Mouse (Mus musculus): ENCODE measurements around the gene Emc10.

Gene Emc10

GRCm38 (mm10) chr7:44463056-44463425 is 33.3 kb downstream of the Emc10 start:
- DNase-seq (ENCODE audit: low spot score): no peak

- no peak for DNase-seq (ENCODE audit: low spot score)
Measured at GRCm38 (mm10) chr7:44462218-44463055, 33.9 kb downstream of the Emc10 start.

- no peak for DNase-seq (ENCODE audit: low spot score)
Measured at GRCm38 (mm10) chr7:44461503-44462217, 34.7 kb downstream of the Emc10 start.

- DNase-seq (ENCODE audit: low spot score): no peak
Measured at GRCm38 (mm10) chr7:44460767-44461502, 35.4 kb downstream of the Emc10 start.

GRCm38 (mm10) chr7:44460067-44460466 is 36.3 kb downstream of the Emc10 start:
- DNase-seq (ENCODE audit: low spot score): no peak

GRCm38 (mm10) chr7:44456302-44456701 is 40.0 kb downstream of the Emc10 start:
- DNase-seq (ENCODE audit: low spot score): no peak

- DNase-seq (ENCODE audit: low spot score): no peak
Measured at GRCm38 (mm10) chr7:44453256-44453655, 43.1 kb downstream of the Emc10 start.

GRCm38 (mm10) chr7:44446070-44446855 is 50.1 kb downstream of the Emc10 start:
- no peak for DNase-seq (ENCODE audit: low spot score)

GRCm38 (mm10) chr7:44445528-44445923 is 50.8 kb downstream of the Emc10 start:
- DNase-seq (ENCODE audit: low spot score): no peak

- no peak for DNase-seq (ENCODE audit: low spot score)
Measured at GRCm38 (mm10) chr7:44444886-44445527, 51.3 kb downstream of the Emc10 start.

- no peak for DNase-seq (ENCODE audit: low spot score)
Measured at GRCm38 (mm10) chr7:44443268-44444173, 52.8 kb downstream of the Emc10 start.

GRCm38 (mm10) chr7:44442407-44442821 is 53.9 kb downstream of the Emc10 start:
- no peak for DNase-seq (ENCODE audit: low spot score)

- no peak for DNase-seq (ENCODE audit: low spot score)
Measured at GRCm38 (mm10) chr7:44441648-44442109, 54.6 kb downstream of the Emc10 start.

GRCm38 (mm10) chr7:44441180-44441579 is 55.1 kb downstream of the Emc10 start:
- no peak for DNase-seq (ENCODE audit: low spot score)

GRCm38 (mm10) chr7:44440479-44440878 is 55.9 kb downstream of the Emc10 start:
- no peak for DNase-seq (ENCODE audit: low spot score)

Data from layer of hippocampus, adult 9-10 months (tissue).